Comparison of ENCODE assay signal across 8 mouse cellular contexts in genomic region chr9:20951441-20951840, GRCm38 (mm10). TPM values are rescaled to one million over a fixed set of nuclear protein-coding genes. Genes with fewer than 3 reads are reported as not detected.
DNase-seq lines count a peak whose midpoint lies in the region; ATAC-seq and TF ChIP-seq lines count a peak whose summit lies in the region.

No protein-coding gene starts in this region.

- H3K4me1 ChIP-seq in erythroblast, embryonic 14.5 days (ENCODE audit: control insufficient read depth) = peaks cover 59% of the 10 kb centered on the region
- no peaks in the 10 kb centered on the region for H3K4me1 ChIP-seq in hindbrain, embryonic 11.5 days (replicated peaks; ENCODE audit: control insufficient read depth, insufficient read depth, low read length)
- peaks cover 21% of the 10 kb centered on the region for H3K4me1 ChIP-seq in limb, embryonic 15.5 days

- H3K27me3 ChIP-seq in erythroblast, embryonic 14.5 days (ENCODE audit: control insufficient read depth) = no peaks in the 10 kb centered on the region
- H3K27me3 ChIP-seq in Patski = no peaks in the 10 kb centered on the region
- H3K27me3 ChIP-seq in hindbrain, embryonic 11.5 days (ENCODE audit: control insufficient read depth, insufficient read depth, low read length) = no peaks in the 10 kb centered on the region
- H3K27me3 ChIP-seq in limb, embryonic 15.5 days = no peaks in the 10 kb centered on the region
- no peaks in the 10 kb centered on the region for H3K27me3 ChIP-seq in myocyte (ENCODE audit: control insufficient read depth, insufficient read depth, insufficient read length)

- H3K9me3 ChIP-seq in erythroblast, embryonic 14.5 days (ENCODE audit: control insufficient read depth, low read length) = no peaks in the 10 kb centered on the region
- no peaks in the 10 kb centered on the region for H3K9me3 ChIP-seq in hindbrain, embryonic 11.5 days (ENCODE audit: control insufficient read depth, low read length)
- H3K9me3 ChIP-seq in limb, embryonic 15.5 days = no peaks in the 10 kb centered on the region

- H3K9ac ChIP-seq in hindbrain, embryonic 11.5 days (ENCODE audit: low read depth, low read length) = peak overlapping the region; percentile 67
- peak overlapping the region; percentile 70 for H3K9ac ChIP-seq in limb, embryonic 15.5 days

- no peak for ATAC-seq in erythroblast, adult 5-6 weeks (replicated peaks; ENCODE audit: low FRiP score, poor library complexity, severe bottlenecking)
- ATAC-seq in Patski = peak; percentile 63
- ATAC-seq in hindbrain, embryonic 11.5 days (ENCODE audit: low FRiP score) = no peak
- no peak for ATAC-seq in limb, embryonic 15.5 days (ENCODE audit: insufficient number of reproducible peaks, low FRiP score, low TSS enrichment, low read depth)

- peaks cover 50% of the 10 kb centered on the region for H3K36me3 ChIP-seq in erythroblast, embryonic 14.5 days (ENCODE audit: control insufficient read depth)
- no peaks in the 10 kb centered on the region for H3K36me3 ChIP-seq in hindbrain, embryonic 11.5 days (ENCODE audit: control insufficient read depth, insufficient read depth, low read length)
- H3K36me3 ChIP-seq in limb, embryonic 15.5 days = 0 out of 2 replicates have a peak, but pooled peaks cover under 1% of the 10 kb centered on the region
- H3K36me3 ChIP-seq in myocyte (ENCODE audit: control insufficient read depth, insufficient read depth) = no peaks in the 10 kb centered on the region

- peak overlapping the region; percentile 74 for H3K4me2 ChIP-seq in hindbrain, embryonic 11.5 days (replicated peaks; ENCODE audit: low read depth, low read length)
- peak overlapping the region; percentile 65 for H3K4me2 ChIP-seq in limb, embryonic 15.5 days
- H3K4me2 ChIP-seq in myocyte (ENCODE audit: low read depth) = peak overlapping the region; percentile 81

- peak overlapping the region; percentile 79 for H3K4me3 ChIP-seq in erythroblast, embryonic 14.5 days (replicated peaks)
- H3K4me3 ChIP-seq in hindbrain, embryonic 11.5 days (ENCODE audit: low read depth, low read length) = peak overlapping the region; percentile 70
- H3K4me3 ChIP-seq in limb, embryonic 15.5 days = peak overlapping the region; percentile 96
- peak overlapping the region; percentile 78 for H3K4me3 ChIP-seq in myocyte

- in situ Hi-C loops in Patski (cut with MboI; ENCODE audit: low pct_unique_long_range_greater_than_20kb) = no loop called here

- TF ChIP-seq CTCF in Patski (IDR thresholded peaks at IDR 0.05) = no peak

- H3K27ac ChIP-seq in hindbrain, embryonic 11.5 days (ENCODE audit: low read depth, low read length) = no peak overlapping the region
- peak overlapping the region; percentile 95 for H3K27ac ChIP-seq in limb, embryonic 15.5 days

- POLR2A ChIA-PET in Patski (lab: Charles Lee) = interaction anchor here (0.7 to 2.0 kb wide), 4 partner anchors 10 to 288 kb away, joined by 3 to 6 read pairs (median 4); no protein-coding TSS in a partner anchor

- WGBS in hindbrain, embryonic 11.5 days = 27% methylated on average over 14 of the region's 14 CpGs
- 6% methylated on average over 14 of the region's 14 CpGs for WGBS in limb, embryonic 15.5 days

- TF ChIP-seq POLR2A in myocyte (IDR thresholded peaks at IDR 0.05; ENCODE audit: insufficient read length, low read depth) = no peak

- no peak for DNase-seq in Patski (ENCODE audit: low read depth, low spot score)
- DNase-seq in embryo, embryonic 9.5 days (ENCODE audit: extremely low spot score) = peak; percentile 30
- peak; percentile 30 for DNase-seq in hindbrain, embryonic 11.5 days (ENCODE audit: low spot score)
- DNase-seq in natural killer cell, adult 2 months (ENCODE audit: low spot score in 2 of 2) = no peak

- peak overlapping the region; percentile 63 for H3ac ChIP-seq in myocyte (ENCODE audit: control insufficient read depth, insufficient read length)

- CTCF ChIA-PET in Patski (lab: Charles Lee) = interaction anchor here (1.1 to 2.0 kb wide), 4 partner anchors 9 to 49 kb away, joined by 3 to 5 read pairs (median 4); no protein-coding TSS in a partner anchor

- H3K79me2 ChIP-seq in myocyte (ENCODE audit: control insufficient read depth, insufficient read depth) = peaks cover 56% of the 10 kb centered on the region

TF ChIP-seq in myocyte, 11 proteins besides CTCF, POLR2A, EP300 and RAD21:
- no peak for TF ChIP-seq TCF3 (IDR thresholded peaks at IDR 0.05; ENCODE audit: insufficient read length, low read depth)
- no peak for TF ChIP-seq MYOG (IDR thresholded peaks at IDR 0.05; ENCODE audit: control insufficient read depth in 1 of 3, insufficient read depth in 1 of 3, insufficient read length in 2 of 3, low read depth in 2 of 3)
- TF ChIP-seq CEBPB (IDR thresholded peaks at IDR 0.05; ENCODE audit: insufficient read depth, poor library complexity, severe bottlenecking) = no peak
- TF ChIP-seq TCF12 (IDR thresholded peaks at IDR 0.05; ENCODE audit: insufficient read depth, poor library complexity, severe bottlenecking) = no peak
- no peak for TF ChIP-seq POLR2AphosphoS2 (IDR thresholded peaks at IDR 0.05; ENCODE audit: insufficient read length, low read depth)
- no peak for TF ChIP-seq E2F4 (IDR thresholded peaks at IDR 0.05; ENCODE audit: insufficient read depth)
- TF ChIP-seq SRF (IDR thresholded peaks at IDR 0.05; ENCODE audit: control insufficient read depth, insufficient read length, low read depth) = no peak
- TF ChIP-seq REST (IDR thresholded peaks at IDR 0.05; ENCODE audit: insufficient read depth, insufficient read length) = no peak
- no peak for TF ChIP-seq USF1 (IDR thresholded peaks at IDR 0.05; ENCODE audit: low read depth)
- TF ChIP-seq MYOD1 (IDR thresholded peaks at IDR 0.05; ENCODE audit: control insufficient read depth in 1 of 3, insufficient read length in 2 of 3, low read depth in 2 of 3) = no peak
- TF ChIP-seq MAX (IDR thresholded peaks at IDR 0.05; ENCODE audit: low read depth) = no peak

RNA-seq across cellular contexts. Expression of gene Dnmt1, which starts 8.2 kb away (rescaled TPM):
- polyA plus RNA-seq in erythroblast, embryonic 14.5 days (2012) = 25.3 TPM in 2 replicates
- 28.1 and 47.9 TPM in 2 replicates for total RNA-seq in erythroblast, adult 5-6 weeks (2015; ENCODE audit: low replicate concordance)
- 69.1 and 92.4 TPM in 2 replicates for total RNA-seq in erythroblast, adult 5-6 weeks (2017; ENCODE audit: low replicate concordance)
- polyA plus RNA-seq in Patski (2021) = 54.3 TPM
- 65.6 and 82.9 TPM in 2 replicates for polyA plus RNA-seq in hindbrain, embryonic 11.5 days (2014; fragmentation: Nextera tagmentation; extraction: Ambion mirVana)
- 79.7 and 82.3 TPM in 2 replicates for polyA plus RNA-seq in limb, embryonic 15.5 days (2015; fragmentation: Nextera tagmentation; extraction: Ambion mirVana)
- 22.1 TPM for polyA plus RNA-seq in myocyte (2012; fragmentation: generic; extraction: Trizol)

RNA-seq across cellular contexts. Expression of gene S1pr2, which starts 25.1 kb away (rescaled TPM):
- 0.02 TPM in 2 replicates for polyA plus RNA-seq in erythroblast, embryonic 14.5 days (2012)
- total RNA-seq in erythroblast, adult 5-6 weeks (2015; ENCODE audit: low replicate concordance) = 0.84 and 1.5 TPM in 2 replicates
- total RNA-seq in erythroblast, adult 5-6 weeks (2017; ENCODE audit: low replicate concordance) = 0.17 and 0.56 TPM in 2 replicates
- polyA plus RNA-seq in Patski (2021) (10.9 TPM), myocyte (2012; fragmentation: generic; extraction: Trizol) (5.5 TPM)
- 23.4 TPM in 2 replicates for polyA plus RNA-seq in hindbrain, embryonic 11.5 days (2014; fragmentation: Nextera tagmentation; extraction: Ambion mirVana)
- polyA plus RNA-seq in limb, embryonic 15.5 days (2015; fragmentation: Nextera tagmentation; extraction: Ambion mirVana) = 62.0 and 65.1 TPM in 2 replicates

RNA-seq across cellular contexts. Expression of gene Mrpl4, which starts 51.1 kb away (rescaled TPM):
- polyA plus RNA-seq in erythroblast, embryonic 14.5 days (2012) = 11.7 and 15.4 TPM in 2 replicates
- 7.9 and 19.0 TPM in 2 replicates for total RNA-seq in erythroblast, adult 5-6 weeks (2015; ENCODE audit: low replicate concordance)
- total RNA-seq in erythroblast, adult 5-6 weeks (2017; ENCODE audit: low replicate concordance) = 6.8 and 11.4 TPM in 2 replicates
- 89.1 TPM for polyA plus RNA-seq in Patski (2021)
- 120 and 132 TPM in 2 replicates for polyA plus RNA-seq in hindbrain, embryonic 11.5 days (2014; fragmentation: Nextera tagmentation; extraction: Ambion mirVana)
- 112 and 116 TPM in 2 replicates for polyA plus RNA-seq in limb, embryonic 15.5 days (2015; fragmentation: Nextera tagmentation; extraction: Ambion mirVana)
- polyA plus RNA-seq in myocyte (2012; fragmentation: generic; extraction: Trizol) = 110 TPM

RNA-seq across cellular contexts. Expression of gene Eif3g, which starts 53.0 kb away (rescaled TPM):
- polyA plus RNA-seq in erythroblast, embryonic 14.5 days (2012) = 46.8 and 55.3 TPM in 2 replicates
- total RNA-seq in erythroblast, adult 5-6 weeks (2015; ENCODE audit: low replicate concordance) = 26.3 and 41.0 TPM in 2 replicates
- 23.2 and 23.7 TPM in 2 replicates for total RNA-seq in erythroblast, adult 5-6 weeks (2017; ENCODE audit: low replicate concordance)
- polyA plus RNA-seq in Patski (2021) (172 TPM), myocyte (2012; fragmentation: generic; extraction: Trizol) (202 TPM)
- 342 and 364 TPM in 2 replicates for polyA plus RNA-seq in hindbrain, embryonic 11.5 days (2014; fragmentation: Nextera tagmentation; extraction: Ambion mirVana)
- polyA plus RNA-seq in limb, embryonic 15.5 days (2015; fragmentation: Nextera tagmentation; extraction: Ambion mirVana) = 303 and 319 TPM in 2 replicates

Comparison
In these comparisons a context has a peak if more than half of its experiments do, and no peak if none do; other contexts are left out.
1. DNase-seq: peak in embryo, embryonic 9.5 days (single experiment) and hindbrain, embryonic 11.5 days (single experiment); none in Patski (single experiment) and natural killer cell, adult 2 months (0 of 2).
2. Peak in every context shown above with its lines, with median percentiles within 50 percentile points of each other: H3K4me3 ChIP-seq and H3K4me2 ChIP-seq.